Mouse (Mus musculus) monocyte, adult 5-6 weeks (primary cell): ENCODE results near the gene Hpf1. TPM values are rescaled to one million over a fixed set of nuclear protein-coding genes. Genes with fewer than 3 reads are reported as not detected.

Experiments
- total RNA-seq: library from RNA; stranded (forward); fragments of 200-1000, 200-491, 200-594 nt; gene quantifications from 3 replicates; pipeline ENCODE4 v1.2.3, GENCODE M21; 2017

The Hpf1 gene
- total RNA-seq, 1 experiment from 2014 or later: 65.0 TPM

Other genes with a start within 250 kb of the Hpf1 start
- gene Clcn3, start 92.9 kb downstream of the Hpf1 start, total RNA-seq: 45.9 to 82.4 TPM (median 55.4 TPM) in 3 replicates
- 5.9 to 8.8 TPM (median 6.8 TPM) in 3 replicates for gene Nek1, start 102.8 kb downstream of the Hpf1 start, total RNA-seq